Mouse (Mus musculus) neural tube, embryonic 15.5 days (tissue): Measurements from ENCODE around the gene Bet1l. TPM values are rescaled to one million over a fixed set of nuclear protein-coding genes. Genes with fewer than 3 reads are reported as not detected.
A peak's percentile ranks its signal among the peaks of the same experiment; 100 is the strongest.
"Not testable (repeated sequence)": the region's sequence is repeated elsewhere in the genome, so short reads cannot be mapped to it uniquely, and the experiment has no call there.

Experiments
- ATAC-seq: fragments of 200-750 bp; cut with Nextera tagmentation; 2 replicates; pipeline ENCODE4 v1.8.0; 2017; ENCODE audit warnings: mild to moderate bottlenecking, moderate TSS enrichment, moderate library complexity; ENCODE audit not compliant: low FRiP score
- H3K27ac ChIP-seq: fragments of 300-500 bp; sonication (generic); replicated peaks from 2 replicates; pipeline ENCODE4 v1.5.1; 2015; ENCODE audit warnings: mild to moderate bottlenecking, inconsistent platforms
- H3K27me3 ChIP-seq: fragments of 300-500 bp; sonication (generic); replicated peaks from 2 replicates; pipeline ENCODE4 v1.6.1; 2015; ENCODE audit warnings: inconsistent platforms
- H3K36me3 ChIP-seq: fragments of 300-500 bp; sonication (generic); 2 replicates; pipeline ENCODE4 v1.6.1; 2015; ENCODE audit warnings: inconsistent platforms
- H3K4me1 ChIP-seq: fragments of 300-500 bp; sonication (generic); 2 replicates; pipeline ENCODE4 v1.6.1; 2015; ENCODE audit warnings: inconsistent platforms
- H3K4me2 ChIP-seq: fragments of 300-500 bp; sonication (generic); 2 replicates; pipeline ENCODE4 v1.6.1; 2015; ENCODE audit warnings: inconsistent platforms, mild to moderate bottlenecking, moderate library complexity
- H3K4me3 ChIP-seq: fragments of 300-500 bp; sonication (generic); replicated peaks from 2 replicates; pipeline ENCODE4 v1.5.1; 2015; ENCODE audit warnings: mild to moderate bottlenecking, inconsistent platforms
- H3K9ac ChIP-seq: fragments of 300-500 bp; sonication (generic); replicated peaks from 2 replicates; pipeline ENCODE4 v1.6.1; 2015; ENCODE audit warnings: mild to moderate bottlenecking, inconsistent platforms
- H3K9me3 ChIP-seq: fragments of 300-500 bp; sonication (generic); replicated peaks from 2 replicates; pipeline ENCODE4 v1.6.1; 2016; ENCODE audit warnings: inconsistent platforms
- WGBS: fragments of 180-500 bp; shearing (Covaris S2); methylation state at CpG from one replicate; pipeline ENCODE4 v1.1.7; 2015; ENCODE audit warnings: mixed read lengths; 5-methylcytosine and 5-hydroxymethylcytosine counted together
- polyA plus RNA-seq: library from polyadenylated mRNA; unstranded; fragments of >200 nt; fragmentation: Nextera tagmentation; extraction: Ambion mirVana; gene quantifications from 2 replicates; pipeline ENCODE4 v1.2.1, GENCODE M21; 2015

Gene Bet1l
- polyA plus RNA-seq, result 45.8 and 49.1 TPM in 2 replicates

DNA sequence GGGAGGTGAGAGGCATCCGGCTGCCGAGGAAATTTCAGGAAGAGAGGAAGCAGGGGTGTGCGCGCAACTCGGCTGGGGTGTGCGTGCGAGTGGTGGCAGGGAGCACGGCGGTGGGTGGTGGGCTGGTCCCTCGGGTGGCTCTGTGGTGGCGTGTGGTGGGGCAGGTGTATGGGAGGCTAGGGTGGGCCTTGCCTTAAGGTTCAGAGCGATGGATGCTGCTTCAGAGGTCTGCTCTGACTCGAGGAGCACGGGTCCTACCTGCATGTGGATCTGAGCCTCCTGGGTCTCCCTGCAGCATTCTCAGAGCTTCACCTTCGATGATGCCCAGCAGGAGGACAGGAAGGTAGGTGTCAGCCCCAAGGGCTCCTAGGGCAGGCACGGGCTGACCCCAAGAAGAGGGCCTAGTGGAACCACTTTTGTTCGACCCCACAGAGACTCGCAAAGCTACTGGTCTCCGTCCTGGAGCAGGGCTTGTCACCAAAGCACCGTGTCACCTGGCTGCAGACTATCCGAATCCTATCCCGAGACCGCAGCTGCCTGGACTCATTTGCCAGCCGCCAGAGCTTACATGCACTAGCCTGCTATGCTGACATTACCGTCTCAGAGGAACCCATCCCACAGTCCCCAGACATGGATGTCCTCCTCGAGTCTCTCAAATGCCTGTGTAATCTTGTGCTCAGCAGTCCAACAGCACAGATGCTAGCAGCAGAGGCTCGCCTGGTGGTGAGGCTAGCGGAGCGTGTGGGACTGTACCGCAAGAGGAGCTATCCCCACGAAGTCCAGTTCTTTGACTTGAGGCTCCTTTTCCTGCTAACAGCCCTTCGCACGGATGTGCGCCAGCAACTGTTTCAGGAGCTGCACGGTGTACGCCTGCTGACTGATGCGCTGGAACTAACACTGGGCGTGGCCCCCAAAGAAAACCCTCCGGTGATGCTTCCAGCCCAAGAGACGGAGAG is at the start of gene Bet1l:
TSS of gene Bet1l (minus strand) at position 28 of the 956 bp plus-strand sequence.
- Histone ChIP-seq H3K36me3 (peaks cover 57% of the 10 kb centered on the region), H3K4me2 (peak within 1 kb of the TSS; percentile 95), H3K9me3 (no peaks in the 10 kb centered on the region), H3K27me3 (no peaks in the 10 kb centered on the region), H3K4me3 (peak within 1 kb of the TSS; percentile 95), H3K4me1 (peaks cover 38% of the 10 kb centered on the region), H3K9ac (peak within 1 kb of the TSS; percentile 94), H3K27ac (peak within 1 kb of the TSS; percentile 93)
- 36% methylated on average over 40 of the region's 40 CpGs for WGBS
- ATAC-seq, result peak; percentile 48

DNA sequence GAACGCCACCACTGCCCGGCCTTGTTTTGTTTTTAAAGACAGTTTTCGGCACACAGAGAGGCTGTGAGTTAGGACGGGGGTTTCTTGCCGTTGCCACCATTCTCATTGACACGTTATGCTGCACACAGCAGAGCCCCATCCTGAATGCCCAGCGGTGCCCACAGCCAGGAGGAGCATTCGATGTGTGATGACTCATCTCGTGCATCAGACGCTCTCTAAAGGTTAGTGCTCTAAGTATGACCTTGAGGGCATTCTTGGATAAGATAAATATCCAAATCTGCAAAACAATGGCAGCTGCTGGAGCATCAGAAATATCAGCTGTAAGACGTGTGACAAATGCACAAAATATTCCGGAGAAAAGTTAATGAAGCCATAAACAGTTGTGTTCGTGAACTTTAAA is 49.8 kb upstream of the Bet1l start:
- Histone ChIP-seq H3K4me2 (no peak overlapping the region), H3K36me3 (no peaks in the 10 kb centered on the region), H3K4me3 (no peak overlapping the region), H3K4me1 (peaks cover 12% of the 10 kb centered on the region), H3K9ac (no peak overlapping the region), H3K9me3 (no peaks in the 10 kb centered on the region), H3K27ac (no peak overlapping the region), H3K27me3 (no peaks in the 10 kb centered on the region)
- ATAC-seq, result no peak
- WGBS, result 84% methylated on average over 13 of the region's 13 CpGs

DNA sequence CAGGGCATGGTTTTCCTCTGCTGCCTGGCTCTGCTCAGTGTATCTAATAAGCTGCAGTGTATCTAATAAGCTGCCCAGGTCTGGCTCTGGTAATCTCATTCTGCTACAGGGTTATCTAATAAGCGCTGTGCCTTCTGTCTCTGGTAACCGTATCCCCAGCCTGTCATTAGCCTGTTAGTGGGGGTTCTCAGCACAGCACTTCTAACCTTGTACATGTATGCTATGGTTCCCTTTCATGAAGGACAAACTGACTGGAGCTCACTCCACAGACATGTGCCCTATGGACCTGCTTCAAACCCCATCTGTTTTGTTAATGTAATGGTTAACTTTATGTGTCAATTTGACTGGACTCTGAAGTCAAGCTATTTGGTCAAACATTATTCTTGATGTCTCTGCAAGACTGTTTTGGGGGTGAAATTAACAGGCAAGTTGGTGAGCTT is 48.3 kb upstream of the Bet1l start:
- ATAC-seq, result no peak
- Histone ChIP-seq H3K9me3 (no peaks in the 10 kb centered on the region), H3K36me3 (no peaks in the 10 kb centered on the region), H3K4me1 (peaks cover 12% of the 10 kb centered on the region), H3K9ac (no peak overlapping the region), H3K4me2 (no peak overlapping the region), H3K27me3 (no peaks in the 10 kb centered on the region), H3K4me3 (no peak overlapping the region), H3K27ac (no peak overlapping the region)
- WGBS, result 91% methylated on average over 2 of the region's 2 CpGs

DNA sequence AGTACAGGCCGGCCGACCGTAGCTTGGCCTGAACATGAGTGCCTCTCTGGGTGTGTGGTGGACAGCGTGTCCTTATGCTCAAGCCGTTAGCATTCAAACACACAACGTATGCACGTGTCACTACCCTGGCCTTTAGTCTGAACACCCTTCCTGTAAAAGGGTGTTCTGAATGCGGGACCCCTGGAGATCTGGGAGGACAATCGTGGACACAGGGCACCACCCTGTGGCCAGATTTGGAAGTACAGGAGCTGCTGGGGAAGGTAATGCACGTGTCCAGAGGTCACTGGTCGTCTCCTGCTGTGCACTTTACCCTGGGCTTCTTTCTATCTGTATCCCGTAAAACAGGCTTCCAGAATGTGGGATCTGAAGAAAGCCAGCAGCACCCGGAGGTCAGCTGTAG is 45.8 kb upstream of the Bet1l start:
- Histone ChIP-seq H3K27ac (no peak overlapping the region), H3K4me3 (no peak overlapping the region), H3K9ac (no peak overlapping the region), H3K36me3 (peaks cover 14% of the 10 kb centered on the region), H3K27me3 (no peaks in the 10 kb centered on the region), H3K4me1 (peaks cover 7% of the 10 kb centered on the region; the same call in 1 of the 2 replicates), H3K9me3 (no peaks in the 10 kb centered on the region), H3K4me2 (no peak overlapping the region)
- peak; percentile 63 for ATAC-seq
- WGBS, result 24% methylated on average over 13 of the region's 13 CpGs

DNA sequence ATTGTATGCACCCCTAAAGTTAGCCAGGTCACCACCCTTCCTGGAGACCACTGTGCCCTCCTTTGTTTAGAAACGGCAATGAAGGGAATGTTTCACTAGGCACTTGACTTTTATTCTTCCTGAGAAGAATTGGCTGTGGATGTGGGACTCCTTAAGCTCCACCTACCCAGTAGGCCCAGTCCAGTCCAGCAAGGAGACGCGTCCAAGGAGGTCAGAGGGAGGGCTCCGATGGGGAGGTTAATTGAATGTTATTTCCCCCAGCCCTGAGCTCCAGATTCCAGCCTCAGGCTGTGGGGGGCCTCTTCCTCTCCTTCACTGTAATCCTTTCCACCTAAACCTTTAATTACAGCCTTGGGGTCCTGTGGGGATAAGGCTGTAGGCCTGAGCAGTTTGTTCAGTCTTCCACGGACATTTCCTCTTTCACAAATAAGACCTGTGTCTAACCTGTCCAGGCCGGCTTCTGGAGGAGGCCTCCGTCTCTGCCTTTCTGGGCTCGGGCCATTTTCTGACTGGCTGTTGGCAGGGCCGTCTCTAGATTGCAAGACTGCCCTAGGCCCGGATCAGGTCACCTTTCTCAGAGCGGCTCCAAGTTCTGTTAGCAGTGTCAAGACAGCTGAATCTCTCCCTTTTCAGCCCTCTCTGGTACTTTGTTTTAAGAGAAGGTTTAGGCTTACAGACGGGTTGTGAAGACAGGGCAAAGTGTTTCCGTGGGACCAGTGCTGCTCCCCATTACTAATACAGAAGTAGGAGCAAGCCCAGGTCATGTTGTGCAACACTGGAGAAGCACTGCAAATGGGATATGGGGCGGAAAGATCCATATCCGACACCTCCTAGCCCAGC is 44.9 kb upstream of the Bet1l start:
- Histone ChIP-seq H3K4me3 (no peak overlapping the region), H3K36me3 (peaks cover 23% of the 10 kb centered on the region), H3K9me3 (no peaks in the 10 kb centered on the region), H3K4me2 (no peak overlapping the region), H3K27ac (no peak overlapping the region), H3K9ac (no peak overlapping the region), H3K4me1 (peaks cover 7% of the 10 kb centered on the region; the same call in 1 of the 2 replicates), H3K27me3 (no peaks in the 10 kb centered on the region)
- 80% methylated on average over 15 of the region's 15 CpGs for WGBS
- no peak for ATAC-seq

DNA sequence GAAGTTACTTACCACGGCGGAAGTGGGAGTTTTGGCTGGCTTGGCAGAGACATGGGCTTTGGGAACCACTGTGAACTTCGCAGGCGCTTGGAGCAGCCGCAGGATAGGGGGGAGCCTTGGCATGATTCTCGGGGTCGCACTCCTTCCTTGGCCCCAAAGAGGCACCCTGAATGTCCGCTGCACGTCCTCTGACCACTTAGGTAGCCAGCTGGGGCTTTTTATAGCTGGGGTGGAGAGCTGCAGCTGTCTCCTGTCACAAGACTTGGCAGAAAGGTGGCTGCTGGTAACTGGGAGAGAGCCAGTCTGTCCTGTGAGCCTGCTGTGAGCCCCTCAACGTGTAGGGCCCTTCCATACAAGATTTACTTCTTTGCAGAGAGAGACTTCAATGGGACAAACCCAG is 42.8 kb upstream of the Bet1l start, which contains the start of gene Cox8b:
TSS of gene Cox8b (minus strand) at position 227 of the 400 bp plus-strand sequence.
- no peak within 1 kb of the TSS for H3K9ac ChIP-seq
- H3K9me3 ChIP-seq, result no peaks in the 10 kb centered on the region
- H3K4me2 ChIP-seq, result no peak within 1 kb of the TSS
- no peak within 1 kb of the TSS for H3K27ac ChIP-seq
- H3K4me1 ChIP-seq, result peaks cover 7% of the 10 kb centered on the region; the same call in 1 of the 2 replicates
- H3K27me3 ChIP-seq, result no peaks in the 10 kb centered on the region
- WGBS, result 81% methylated on average over 10 of the region's 10 CpGs
- ATAC-seq, result no peak
- H3K36me3 ChIP-seq, result peaks cover 39% of the 10 kb centered on the region
- H3K4me3 ChIP-seq, result no peak within 1 kb of the TSS

DNA sequence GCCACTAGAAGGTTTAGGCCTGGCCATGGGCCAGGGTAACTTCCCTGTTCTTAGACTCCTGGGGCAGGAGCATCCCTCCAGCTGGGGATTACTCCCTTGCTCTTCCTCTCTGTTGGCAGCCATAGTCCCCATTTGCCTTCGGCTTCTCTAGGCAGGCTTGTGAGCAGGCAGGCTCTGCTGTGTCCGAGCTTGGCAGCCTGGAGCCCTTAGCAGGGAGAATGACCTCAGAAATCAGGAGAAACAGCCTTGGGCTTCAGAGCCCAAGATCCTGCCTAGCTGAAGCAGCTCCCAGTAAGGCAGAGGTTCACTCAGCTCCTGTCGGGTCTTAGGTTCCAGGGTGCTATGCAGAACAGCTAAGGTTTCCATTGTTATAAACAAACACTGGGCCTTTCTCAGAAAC is 41.7 kb upstream of the Bet1l start:
- Histone ChIP-seq H3K36me3 (peaks cover 48% of the 10 kb centered on the region), H3K4me1 (peaks cover 7% of the 10 kb centered on the region; the same call in 1 of the 2 replicates), H3K9me3 (no peaks in the 10 kb centered on the region), H3K27ac (no peak overlapping the region; the same call in 1 of the 2 replicates), H3K9ac (no peak overlapping the region), H3K4me2 (no peak overlapping the region), H3K4me3 (no peak overlapping the region), H3K27me3 (no peaks in the 10 kb centered on the region)
- WGBS, result 79% methylated on average over 3 of the region's 3 CpGs
- ATAC-seq, result no peak

DNA sequence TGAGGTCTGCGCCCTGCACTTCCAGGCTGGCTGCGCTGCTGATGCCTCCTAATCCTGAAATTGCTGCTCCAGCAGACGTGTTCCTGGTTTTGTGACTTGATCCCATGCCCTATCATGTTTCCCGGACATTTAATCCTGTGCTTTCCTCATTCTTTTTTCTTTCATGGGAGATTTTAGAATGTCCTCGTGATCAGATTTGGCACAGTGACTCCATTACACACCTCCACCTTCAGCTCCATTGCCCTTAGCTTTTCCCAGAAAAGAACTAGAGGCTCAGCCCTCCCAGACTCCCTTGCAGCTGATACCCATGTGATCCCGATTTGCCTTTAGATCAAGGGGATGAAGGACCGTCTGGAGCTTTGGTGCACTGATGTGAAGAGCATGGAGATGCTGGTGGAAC is 40.5 kb upstream of the Bet1l start:
- no peaks in the 10 kb centered on the region for H3K27me3 ChIP-seq
- no peak overlapping the region for H3K9ac ChIP-seq
- H3K27ac ChIP-seq, result no peak overlapping the region
- 93% methylated on average over 7 of the region's 7 CpGs for WGBS
- no peaks in the 10 kb centered on the region for H3K9me3 ChIP-seq
- H3K36me3 ChIP-seq, result peaks cover 58% of the 10 kb centered on the region
- H3K4me2 ChIP-seq, result no peak overlapping the region
- H3K4me1 ChIP-seq, result 0 out of 2 replicates have a peak, but pooled peaks cover under 1% of the 10 kb centered on the region
- no peak for ATAC-seq
- H3K4me3 ChIP-seq, result no peak overlapping the region

DNA sequence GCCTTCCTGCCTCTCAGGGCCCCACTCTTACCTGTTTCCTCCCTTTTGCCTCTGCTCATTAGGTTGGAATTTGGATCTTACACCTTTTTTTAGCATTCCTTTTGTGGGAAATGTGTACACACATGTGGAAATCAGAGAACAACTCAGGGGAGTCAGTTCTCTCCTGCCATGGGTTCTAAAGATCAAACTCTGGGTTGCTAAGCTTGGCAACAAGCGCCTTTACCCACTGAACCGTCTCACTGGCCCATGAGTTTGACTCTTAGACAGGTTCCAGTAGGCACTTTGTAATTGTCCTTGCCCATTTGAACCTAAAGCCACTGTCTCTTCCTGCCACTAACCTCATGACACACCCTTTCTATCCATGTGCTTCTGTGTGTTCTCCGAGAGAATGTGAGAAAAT is 37.2 kb upstream of the Bet1l start:
- no peak overlapping the region for H3K4me3 ChIP-seq
- no peak overlapping the region for H3K4me2 ChIP-seq
- H3K36me3 ChIP-seq, result peaks cover 77% of the 10 kb centered on the region
- no peaks in the 10 kb centered on the region for H3K4me1 ChIP-seq
- 92% methylated on average over 3 of the region's 3 CpGs for WGBS
- H3K9ac ChIP-seq, result no peak overlapping the region
- no peak for ATAC-seq
- no peaks in the 10 kb centered on the region for H3K9me3 ChIP-seq
- H3K27me3 ChIP-seq, result no peaks in the 10 kb centered on the region
- no peak overlapping the region for H3K27ac ChIP-seq

DNA sequence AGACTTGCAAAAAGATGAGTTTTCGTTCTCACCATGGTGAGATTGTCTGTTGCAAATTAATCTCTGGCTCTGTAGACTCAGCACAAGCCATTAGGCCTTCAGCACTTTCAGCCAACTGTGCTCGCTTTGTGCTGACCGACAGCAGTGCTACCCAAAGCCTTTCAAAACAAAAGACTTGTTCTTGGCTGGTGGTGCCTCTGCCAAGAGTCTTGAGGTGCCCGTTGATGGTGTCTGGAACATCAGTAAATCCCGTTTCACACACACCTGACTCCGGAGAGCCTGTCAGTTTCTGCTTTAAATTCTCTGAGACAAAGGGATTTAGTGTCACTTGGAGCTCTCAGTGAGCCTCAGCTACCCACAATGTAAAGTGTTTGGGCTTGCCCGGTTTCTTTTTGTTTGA is 36.7 kb upstream of the Bet1l start:
- Histone ChIP-seq H3K36me3 (peaks cover 78% of the 10 kb centered on the region), H3K4me2 (no peak overlapping the region), H3K9ac (no peak overlapping the region), H3K27me3 (no peaks in the 10 kb centered on the region), H3K27ac (no peak overlapping the region), H3K9me3 (no peaks in the 10 kb centered on the region), H3K4me1 (no peaks in the 10 kb centered on the region), H3K4me3 (no peak overlapping the region)
- ATAC-seq, result no peak
- WGBS, result 93% methylated on average over 7 of the region's 7 CpGs

DNA sequence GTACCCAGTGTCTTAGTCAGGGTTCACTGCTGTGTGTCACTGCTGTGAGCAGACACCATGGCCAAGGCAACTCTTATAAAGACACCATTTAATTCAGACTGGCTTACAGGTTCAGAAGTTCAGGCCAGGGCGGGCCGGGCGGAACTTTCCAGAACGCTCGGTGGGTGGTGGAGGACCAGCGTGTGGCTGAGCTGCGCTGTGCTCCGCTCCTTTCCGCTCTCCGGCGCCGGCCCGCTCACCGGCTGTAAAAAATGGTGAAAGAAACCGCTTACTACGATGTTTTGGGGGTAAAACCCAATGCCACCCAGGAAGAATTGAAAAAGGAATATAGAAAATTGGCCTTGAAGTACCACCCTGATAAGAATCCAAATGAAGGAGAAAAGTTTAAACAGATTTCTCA is 33.3 kb upstream of the Bet1l start:
- H3K9me3 ChIP-seq, H3K9ac ChIP-seq, H3K27ac ChIP-seq, H3K4me2 ChIP-seq, H3K4me1 ChIP-seq, H3K4me3 ChIP-seq, ATAC-seq, H3K27me3 ChIP-seq: not testable (repeated sequence)
- WGBS, result 97% methylated on average over 16 of the region's 16 CpGs
- H3K36me3 ChIP-seq, result peaks cover 79% of the 10 kb centered on the region
